Mouse (Mus musculus) regulatory T cell (primary cell): ENCODE results near the gene Lsm11.

Source experiments
- in situ Hi-C: fragments of 300-600 bp; cut with MboI, MseI; formaldehyde crosslinking; loops from one replicate; pipeline ENCODE4 v1.15.1; 2025; ENCODE audit warnings: high pct_unique_total_duplicates

Lsm11 gene

DNA sequence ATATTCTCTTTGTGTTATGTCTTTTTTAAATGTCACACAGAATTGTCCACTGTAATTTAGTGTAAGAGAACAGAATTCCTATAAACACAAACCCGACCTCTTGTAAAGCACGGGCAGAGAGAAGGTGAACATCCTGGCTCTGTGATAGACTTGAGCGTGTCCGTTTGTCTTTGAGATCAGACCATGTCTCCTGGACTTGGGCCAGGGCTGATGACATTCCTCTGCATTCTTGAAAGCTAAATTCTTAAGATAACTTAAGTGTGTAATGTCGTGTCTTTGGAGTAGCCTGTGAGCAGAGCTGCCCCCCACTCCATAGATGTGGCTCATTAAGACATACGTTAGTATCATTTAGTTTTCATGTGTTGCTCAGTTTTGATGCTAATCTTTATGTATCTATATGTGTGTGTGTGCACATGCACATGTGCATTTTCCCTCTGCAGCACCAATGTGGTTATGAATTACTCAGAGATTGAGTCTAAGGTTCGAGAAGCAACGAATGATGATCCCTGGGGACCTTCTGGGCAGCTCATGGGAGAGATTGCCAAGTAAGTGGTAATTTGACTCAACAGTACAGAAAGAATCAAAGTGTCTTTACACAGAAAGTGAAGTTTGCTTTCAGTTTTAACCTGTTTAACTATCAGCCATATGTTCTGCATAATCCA lies 61.3 kb downstream of the Lsm11 start:
- in situ Hi-C loops, result no loop called here

DNA sequence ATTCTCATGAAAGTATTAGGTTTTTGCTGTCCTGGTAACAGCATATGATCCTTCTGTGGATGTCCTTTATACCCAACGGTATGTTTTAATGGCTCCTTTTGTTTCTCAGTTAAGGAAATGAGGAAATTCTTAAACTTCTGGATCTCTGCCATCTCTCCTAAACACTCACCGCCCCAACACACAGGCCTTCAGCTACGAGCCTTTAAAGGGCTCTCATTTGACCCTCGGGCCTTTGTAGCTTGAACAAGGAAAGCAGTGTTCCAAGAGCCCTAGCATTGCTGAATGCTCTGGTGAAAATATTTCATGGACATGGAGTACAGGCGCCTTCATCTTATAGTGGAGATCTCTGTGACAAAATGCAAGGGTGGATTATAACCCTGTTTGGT lies 63.1 kb downstream of the Lsm11 start:
- in situ Hi-C loops, result no loop called here

DNA sequence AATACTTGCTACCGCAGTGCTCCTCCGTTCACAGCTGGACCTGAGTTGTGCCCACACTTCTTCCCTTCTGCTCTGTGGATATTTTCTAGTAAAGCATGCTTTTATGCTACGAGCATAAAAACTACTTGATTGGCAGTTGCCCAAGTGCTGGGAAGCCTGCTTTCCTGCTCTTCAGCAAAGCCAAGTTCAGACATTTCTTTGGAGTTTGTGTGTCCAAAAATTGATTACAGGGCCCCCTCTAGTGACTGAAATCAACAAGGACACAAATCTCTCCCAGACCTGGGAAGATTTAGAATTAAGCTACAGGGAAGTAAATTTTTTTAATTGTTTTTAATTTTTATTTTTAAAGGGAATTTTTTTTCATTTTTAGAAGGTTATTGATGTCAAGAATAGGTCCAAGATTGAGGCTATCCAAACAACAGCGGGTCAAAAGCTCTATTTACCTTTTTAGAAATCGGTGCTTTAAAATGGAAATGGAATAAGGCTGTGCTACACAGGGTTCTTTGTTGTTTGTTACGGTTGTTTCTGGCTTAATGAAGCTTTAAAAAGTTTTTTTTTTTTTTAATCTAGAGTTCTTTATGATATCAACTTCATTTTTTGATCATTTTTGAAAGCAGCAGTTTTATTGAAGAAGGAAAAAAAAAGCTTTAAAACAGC lies 63.6 kb downstream of the Lsm11 start:
- in situ Hi-C loops, result no loop called here

DNA sequence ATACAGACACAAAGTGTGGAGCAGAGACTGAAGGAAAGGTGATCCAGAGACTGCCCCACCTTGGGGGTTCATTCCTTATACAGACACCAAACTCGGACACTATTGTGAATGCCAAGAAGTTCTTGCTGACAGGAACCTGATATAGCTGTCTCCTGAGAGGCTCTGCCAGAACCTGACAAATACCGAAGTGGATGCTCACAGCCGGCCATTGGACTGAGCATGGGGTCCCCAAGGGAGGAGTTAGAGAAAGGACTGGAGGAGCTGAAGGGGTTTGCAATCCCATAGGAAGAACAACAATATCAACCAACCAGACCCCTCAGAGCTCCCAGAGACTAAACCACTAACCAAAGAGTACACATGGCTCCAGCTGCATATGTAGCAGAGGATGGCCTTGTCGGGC lies 65.4 kb downstream of the Lsm11 start:
- in situ Hi-C loops, result loop anchor here (5.0 kb wide), 1 partner anchor 42 kb away; no protein-coding TSS in a partner anchor
